Mouse (Mus musculus): ENCODE data around the gene Gm11084. TPM values are rescaled to one million over a fixed set of nuclear protein-coding genes. Genes with fewer than 3 reads are reported as not detected.
"Not testable (repeated sequence)": the region's sequence is repeated elsewhere in the genome, so short reads cannot be mapped to it uniquely, and the experiment has no call there.

Gm11084 gene
- polyA plus RNA-seq (2012; rRNA removed): not detected in 2 replicates

- WGBS: 95% methylated on average over 5 of the region's 5 CpGs
- DNase-seq (ENCODE audit: low read depth, low spot score): no peak
These were observed at the start of gene Gm11084 for GRCm38 (mm10) chr2:72986616-72987015. Gm11084 (minus strand) TSS chr2:72986716.

DNA sequence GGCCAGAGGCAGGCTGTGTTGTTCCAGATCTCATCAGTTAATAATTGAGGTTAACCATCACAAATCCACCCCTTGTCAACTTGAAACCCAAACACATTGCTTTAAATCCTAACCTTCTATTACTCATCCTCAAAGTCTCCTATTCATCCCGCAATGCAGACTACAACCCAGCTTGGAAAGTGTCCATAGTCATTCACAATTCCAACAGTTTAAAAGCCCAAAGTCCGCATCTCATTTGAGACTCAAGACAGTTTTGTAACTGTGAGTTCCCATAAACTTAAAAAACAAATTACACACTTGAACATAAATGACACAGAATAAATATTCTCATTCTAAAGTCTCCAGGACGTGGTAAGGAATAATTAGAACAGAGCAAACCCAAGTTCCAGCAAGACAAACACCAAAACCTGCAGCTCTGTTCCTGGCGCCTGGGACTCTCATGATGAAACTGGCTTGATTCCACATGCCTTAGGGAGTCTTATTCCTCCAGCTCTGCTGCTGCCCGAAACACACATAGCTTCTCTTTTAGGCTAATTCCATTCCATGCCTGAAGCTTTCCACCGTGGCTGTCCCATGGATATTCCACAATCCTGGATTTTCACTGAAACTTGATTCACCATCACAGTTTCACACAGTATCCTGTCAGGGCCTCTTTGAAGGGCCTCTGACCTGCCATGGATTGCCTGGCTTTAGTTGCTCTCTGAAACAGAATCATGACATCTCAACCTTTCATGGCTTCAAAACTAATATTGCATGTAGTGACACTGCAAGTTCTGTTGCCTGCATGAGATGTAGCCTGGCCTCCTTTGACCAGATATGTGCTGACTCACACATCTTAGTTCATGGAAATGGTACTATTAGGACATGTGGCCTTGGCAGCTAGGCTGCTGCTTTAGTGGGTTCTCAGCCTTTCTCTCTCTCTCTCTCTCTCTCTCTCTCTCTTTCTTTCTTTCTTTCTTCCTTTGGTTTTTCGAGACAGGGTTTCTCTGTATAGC is 44.8 kb upstream of the Gm11084 start:
- no peak for DNase-seq (ENCODE audit: low read depth, low spot score)
- WGBS: 49% methylated on average over 7 of the region's 7 CpGs

DNA sequence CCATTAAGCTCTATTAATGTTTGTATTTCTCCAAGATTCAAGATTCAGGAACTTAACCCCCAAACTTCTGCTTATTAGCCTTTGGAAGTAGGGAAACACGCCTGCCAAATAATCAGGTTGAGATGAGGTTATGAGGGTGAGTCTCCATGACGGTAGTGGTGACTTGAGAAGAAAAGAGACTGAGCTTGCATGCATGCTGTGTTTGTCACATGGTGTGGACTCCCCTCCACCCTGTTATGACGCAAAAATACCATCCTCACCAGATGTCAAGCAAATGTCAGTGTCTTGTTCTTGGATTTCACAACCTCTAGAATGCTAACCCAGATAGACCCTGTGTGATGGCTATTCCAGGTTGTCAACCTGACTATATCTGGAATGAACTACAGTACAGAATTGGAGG is 43.3 kb upstream of the Gm11084 start:
- no peak for DNase-seq (ENCODE audit: low read depth, low spot score)
- 92% methylated on average over 3 of the region's 3 CpGs for WGBS

DNA sequence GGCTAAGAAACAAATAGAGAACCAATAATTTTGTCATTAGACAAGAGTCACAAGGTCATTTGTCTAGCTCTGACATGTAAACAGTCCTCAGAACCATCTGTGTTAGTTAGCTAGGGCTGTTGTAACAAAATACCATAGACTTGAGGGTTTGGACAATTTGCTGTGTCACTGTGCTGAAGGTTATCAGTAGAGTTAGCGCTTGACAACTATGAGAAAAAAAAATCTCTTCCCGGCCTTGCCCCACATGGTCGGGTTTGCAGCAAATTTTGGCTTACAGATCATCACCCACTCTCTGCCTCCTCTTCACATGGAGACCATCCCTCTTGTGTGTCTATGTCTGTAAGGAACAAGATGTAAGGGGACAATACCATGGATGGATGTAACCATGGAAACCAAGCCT is 41.5 kb upstream of the Gm11084 start:
- WGBS: 76% methylated on average over 3 of the region's 3 CpGs
- no peak for DNase-seq (ENCODE audit: low read depth, low spot score)

- DNase-seq (ENCODE audit: low read depth, low spot score): no peak
- WGBS: 61% methylated on average over 3 of the region's 3 CpGs
These were observed 40.6 kb upstream of the Gm11084 start for GRCm38 (mm10) chr2:73027126-73027525.

DNA sequence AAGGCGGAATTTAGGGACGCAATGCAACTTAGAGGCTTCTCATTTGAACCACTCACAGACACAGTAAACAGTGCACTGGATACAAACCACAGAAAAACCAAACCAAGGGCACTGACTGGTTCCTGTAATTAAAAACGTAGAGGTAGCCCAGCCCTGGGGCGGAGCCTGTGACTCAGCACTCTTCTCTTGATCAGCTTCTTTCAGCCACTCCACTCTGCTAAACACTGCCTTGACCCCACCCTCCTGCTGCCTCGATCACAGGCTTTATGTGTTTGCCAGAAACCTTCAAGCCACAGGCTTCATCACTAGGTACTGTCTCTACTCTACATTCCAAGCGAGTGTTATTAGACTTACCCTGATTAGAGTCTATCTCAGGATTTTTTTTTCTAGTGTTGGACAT is 37.3 kb upstream of the Gm11084 start:
- 50% methylated on average over 6 of the region's 6 CpGs for WGBS
- peak; percentile 33 for DNase-seq (ENCODE audit: low read depth, low spot score)

DNA sequence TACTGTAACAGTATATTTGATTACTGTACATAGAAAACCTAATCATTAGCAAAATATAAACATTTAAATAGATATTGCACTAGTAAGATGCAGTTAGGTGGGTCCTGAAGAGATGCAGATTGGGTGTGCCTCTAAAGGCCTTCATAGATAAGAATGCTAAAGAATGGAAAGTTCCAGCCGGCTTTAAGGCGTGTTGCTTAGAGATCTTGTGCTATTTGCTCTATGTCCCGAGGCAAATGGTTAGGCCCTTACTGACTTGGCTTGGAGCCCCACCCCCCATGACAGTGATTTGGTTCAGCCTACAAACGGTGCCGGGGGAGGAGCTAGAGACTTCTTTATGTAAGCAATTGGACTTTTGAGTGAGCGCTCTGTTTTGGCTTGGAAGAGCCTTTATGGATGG is 34.5 kb upstream of the Gm11084 start:
- DNase-seq (ENCODE audit: low read depth, low spot score): no peak
- 52% methylated on average over 6 of the region's 6 CpGs for WGBS

GRCm38 (mm10) chr2:73019371-73020146 is 33.0 kb upstream of the Gm11084 start:
- DNase-seq (ENCODE audit: low read depth, low spot score): no peak
- 60% methylated on average over 9 of the region's 9 CpGs for WGBS

DNA sequence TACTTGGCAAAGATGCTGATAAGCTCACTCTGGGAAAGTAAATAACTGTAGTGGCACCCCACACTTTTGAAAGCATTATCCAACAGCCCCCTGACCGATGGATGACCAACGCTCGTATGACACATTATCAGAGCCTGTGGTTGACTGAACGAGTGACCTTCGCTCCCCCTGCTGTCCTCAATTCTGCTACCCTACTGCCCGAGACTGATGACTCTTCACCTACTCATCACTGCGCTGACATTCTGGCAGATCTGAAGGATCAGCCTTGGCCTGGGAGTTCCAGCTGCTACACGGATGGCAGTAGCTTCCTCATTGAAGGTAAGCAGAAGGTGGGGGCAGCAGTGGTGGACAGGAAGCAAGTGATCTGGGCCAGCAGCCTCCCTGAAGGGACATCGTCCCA is 27.5 kb upstream of the Gm11084 start:
- 81% methylated on average over 9 of the region's 9 CpGs for WGBS
- DNase-seq (ENCODE audit: low read depth, low spot score): not testable (repeated sequence)

GRCm38 (mm10) chr2:73012636-73013035 is 26.1 kb upstream of the Gm11084 start:
- DNase-seq (ENCODE audit: low read depth, low spot score): no peak
- WGBS: 81% methylated on average over 20 of the region's 20 CpGs

GRCm38 (mm10) chr2:73007472-73007871 is 21.0 kb upstream of the Gm11084 start:
- 92% methylated on average over 9 of the region's 9 CpGs for WGBS
- DNase-seq (ENCODE audit: low read depth, low spot score): no peak

DNA sequence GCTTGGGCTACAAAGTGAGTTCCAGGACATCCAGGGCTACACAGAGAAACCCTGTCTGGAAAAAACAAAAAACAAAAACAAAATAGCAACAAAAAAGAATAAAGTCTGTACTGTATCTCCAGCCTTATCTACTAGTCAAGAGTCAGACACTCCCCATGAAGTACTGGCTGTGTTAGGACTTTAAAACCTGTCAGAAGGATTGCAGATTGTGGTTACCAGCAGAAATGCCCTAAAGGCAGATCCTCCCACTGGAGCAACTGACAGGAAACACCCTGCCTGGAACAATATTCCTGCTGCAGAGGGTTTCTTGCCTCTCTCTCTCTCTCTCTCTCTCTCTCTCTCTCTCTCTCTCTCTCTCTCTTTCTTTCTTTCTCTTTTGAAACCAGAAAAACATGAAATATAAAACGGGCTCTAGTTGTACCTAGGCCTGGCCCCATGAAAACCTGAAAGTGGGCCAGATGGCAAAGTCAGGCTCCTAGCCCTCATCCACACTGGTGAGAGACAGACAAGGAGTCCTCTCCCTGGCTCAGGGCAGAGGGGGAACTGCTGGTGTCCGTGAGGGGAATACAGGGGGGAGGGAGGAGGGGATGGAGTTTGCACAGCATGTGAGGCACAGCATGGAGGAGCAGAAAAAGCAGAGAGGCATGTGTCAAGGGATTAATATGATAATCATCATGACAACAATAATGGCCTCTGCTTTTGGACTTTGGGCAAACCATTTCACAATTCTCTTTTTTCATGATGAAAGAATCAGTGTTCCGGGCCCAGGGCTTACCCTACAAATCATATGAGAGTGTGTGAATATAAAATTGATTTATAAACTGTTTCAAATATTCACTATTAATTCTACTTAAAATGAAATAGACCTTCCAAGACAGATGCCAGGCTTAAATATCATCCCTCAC is 19.3 kb upstream of the Gm11084 start:
- 61% methylated on average over 3 of the region's 3 CpGs for WGBS
- no peak for DNase-seq (ENCODE audit: low read depth, low spot score)

- WGBS: 45% methylated on average over 24 of the region's 24 CpGs
- no peak for DNase-seq (ENCODE audit: low read depth, low spot score)
These were observed 17.5 kb upstream of the Gm11084 start for GRCm38 (mm10) chr2:73003751-73004717.

DNA sequence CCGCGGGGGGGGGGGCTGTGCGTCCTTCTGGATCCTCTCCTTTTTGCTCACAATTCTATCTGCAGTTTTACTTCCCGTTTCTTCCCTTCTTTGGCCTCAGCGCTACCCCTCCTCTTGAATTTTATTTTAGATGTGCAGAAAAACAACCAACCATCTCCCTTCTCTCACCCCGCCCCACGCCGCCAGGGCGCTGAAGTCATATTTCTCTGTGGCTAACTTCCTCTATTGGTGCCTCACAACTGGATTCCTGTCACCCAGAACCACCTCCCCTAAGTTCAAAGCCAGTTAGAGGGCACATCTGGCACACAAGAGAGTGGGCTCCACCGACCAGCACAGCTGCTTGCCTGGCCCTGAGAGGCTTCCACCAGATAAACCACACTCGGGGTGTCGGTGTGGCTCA is 16.5 kb upstream of the Gm11084 start:
- 57% methylated on average over 12 of the region's 12 CpGs for WGBS
- DNase-seq (ENCODE audit: low read depth, low spot score): no peak

DNA sequence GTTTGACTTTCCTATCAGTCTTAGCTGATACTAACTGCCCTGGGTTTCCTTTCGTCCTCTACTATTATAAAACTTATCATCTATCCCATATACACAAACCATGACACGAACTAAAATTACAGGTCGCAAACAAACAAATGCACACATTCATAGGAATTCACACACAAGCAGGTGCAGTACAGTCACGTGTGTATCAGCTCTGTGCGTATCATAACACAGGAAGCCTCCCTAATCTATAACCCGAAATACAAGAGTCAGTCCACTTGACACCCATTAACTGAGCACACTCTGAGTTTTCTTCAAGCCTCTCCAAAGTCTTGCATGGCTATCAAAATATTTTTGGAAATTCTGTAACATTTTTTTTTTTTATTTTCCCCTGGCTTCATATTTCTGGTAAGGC is 15.9 kb upstream of the Gm11084 start:
- 82% methylated on average over 6 of the region's 6 CpGs for WGBS
- DNase-seq (ENCODE audit: low read depth, low spot score): no peak

GRCm38 (mm10) chr2:73001994-73002393 is 15.5 kb upstream of the Gm11084 start:
- WGBS: 76% methylated on average over 5 of the region's 5 CpGs
- DNase-seq (ENCODE audit: low read depth, low spot score): no peak

GRCm38 (mm10) chr2:73000194-73000593 is 13.7 kb upstream of the Gm11084 start:
- 62% methylated on average over 8 of the region's 8 CpGs for WGBS
- DNase-seq (ENCODE audit: low read depth, low spot score): no peak

DNA sequence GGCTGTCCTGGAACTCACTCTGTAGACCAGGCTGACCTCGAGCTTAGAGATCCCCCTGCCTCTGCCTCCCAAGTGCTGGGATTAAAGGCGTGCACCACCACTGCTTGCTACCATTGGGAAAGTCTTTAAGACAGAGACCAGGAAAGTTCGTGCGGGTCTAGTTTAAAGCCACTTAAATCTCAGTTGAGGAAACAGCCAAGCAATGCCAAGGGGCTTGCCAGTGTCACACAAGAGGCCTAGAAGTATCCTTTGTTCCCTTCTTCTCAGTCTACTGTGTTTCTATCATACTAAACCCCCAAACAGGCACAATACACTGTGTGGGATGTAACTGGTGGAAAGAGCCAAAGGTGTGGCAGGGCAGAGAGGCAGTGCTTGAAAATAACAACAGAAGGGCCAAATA is 11.1 kb upstream of the Gm11084 start:
- 88% methylated on average over 4 of the region's 4 CpGs for WGBS

More for the DNA sequence above, 11.1 kb upstream of the Gm11084 start:
- no peak for DNase-seq (ENCODE audit: low read depth, low spot score)

All from large intestine, adult 2 months (tissue).